Mouse (Mus musculus) kidney, postnatal 36 days (tissue): ENCODE measurements around the gene Tprkb.
"Not testable (repeated sequence)": the region's sequence is repeated elsewhere in the genome, so short reads cannot be mapped to it uniquely, and the experiment has no call there.

Experiments used
- DNase-seq, 2 experiments: peaks; one replicate each; pipeline ENCODE4 v3.0.0; 2021 to 2022; ENCODE audit warnings: mixed read lengths in 2 of 2

Tprkb gene

GRCm38 (mm10) chr6:85974941-85975617, 63.4 kb downstream of the Tprkb start:
- DNase-seq = no peak

DNA sequence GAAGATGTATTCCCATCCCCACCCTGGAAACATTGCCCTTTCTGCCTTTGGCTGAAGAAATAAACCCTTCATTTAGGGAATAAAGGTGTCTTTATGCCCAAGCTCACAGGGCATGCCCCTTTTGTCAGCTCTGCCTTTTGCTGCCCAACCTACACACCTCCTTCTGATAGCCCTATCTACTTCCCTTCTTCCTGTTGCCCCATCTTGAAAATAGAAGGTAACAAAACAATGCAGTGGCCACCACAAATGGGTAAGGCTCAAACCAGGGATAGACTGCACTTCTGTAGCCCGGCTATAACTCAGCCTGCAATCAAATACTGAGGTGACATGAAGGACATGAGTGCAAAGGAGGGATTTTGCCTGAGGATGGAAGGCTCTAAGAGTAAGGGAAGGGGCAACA, 64.1 kb downstream of the Tprkb start:
- DNase-seq = no peak

GRCm38 (mm10) chr6:85976242-85976641, 64.6 kb downstream of the Tprkb start:
- no peak for DNase-seq

DNA sequence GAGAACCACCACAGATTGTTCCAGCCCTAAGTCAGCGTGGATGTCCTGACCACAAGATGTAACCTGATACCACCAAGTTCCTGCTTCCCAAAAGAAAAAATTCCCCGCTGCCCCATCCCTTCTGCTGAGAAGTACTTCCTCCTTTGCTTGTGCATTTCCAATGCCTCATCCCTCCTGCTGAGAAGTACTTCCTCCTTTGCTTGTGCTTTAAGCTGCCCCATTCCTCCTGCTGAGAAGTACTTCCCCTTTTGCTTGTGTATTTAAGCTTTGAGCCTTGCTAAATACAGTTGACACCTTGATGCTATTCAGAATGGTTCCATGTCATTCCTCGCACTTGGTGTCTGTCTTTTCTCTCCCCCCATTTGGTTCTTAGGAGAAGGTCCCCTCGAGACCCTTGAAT, 67.1 kb downstream of the Tprkb start:
- DNase-seq = not testable (repeated sequence)
